Mouse (Mus musculus) ES-Bruce4 (cell line): Measurements from ENCODE around the gene Edf1. TPM values are rescaled to one million over a fixed set of nuclear protein-coding genes. Genes with fewer than 3 reads are reported as not detected.

Experiments
- H3K27ac ChIP-seq: 2 replicates; pipeline ENCODE4 v1.5.1; 2012; ENCODE audit warnings: low read length, inconsistent platforms; ENCODE audit not compliant: insufficient read depth
- H3K27me3 ChIP-seq: 2 replicates; pipeline ENCODE4 v1.6.1; 2012; ENCODE audit warnings: mild to moderate bottlenecking, low read length, inconsistent platforms; ENCODE audit not compliant: control insufficient read depth, poor library complexity, insufficient read depth, severe bottlenecking
- H3K36me3 ChIP-seq: 2 replicates; pipeline ENCODE4 v1.6.1; 2012; ENCODE audit warnings: inconsistent platforms, mild to moderate bottlenecking, low read length, moderate library complexity; ENCODE audit not compliant: control insufficient read depth, poor library complexity, insufficient read depth, severe bottlenecking
- H3K4me1 ChIP-seq: one replicate; pipeline ENCODE4 v1.8.1; 2011; ENCODE audit warnings: low read length; ENCODE audit not compliant: control insufficient read depth, insufficient read depth
- H3K4me3 ChIP-seq: 2 replicates; pipeline ENCODE4 v1.5.1; 2011; ENCODE audit warnings: low read depth, mild to moderate bottlenecking, low read length
- H3K9ac ChIP-seq: 2 replicates; pipeline ENCODE4 v1.6.1; 2012; ENCODE audit warnings: low read depth, mild to moderate bottlenecking, inconsistent platforms; ENCODE audit not compliant: poor library complexity, severe bottlenecking
- H3K9me3 ChIP-seq: replicated peaks from 2 replicates; pipeline ENCODE4 v1.6.1; 2012; ENCODE audit warnings: mild to moderate bottlenecking, low read length, inconsistent platforms; ENCODE audit not compliant: control insufficient read depth, poor library complexity, insufficient read depth, severe bottlenecking
- CTCF ChIP-seq: IDR thresholded peaks from one replicate; pipeline ENCODE4 v1.8.1; 2011; ENCODE audit warnings: low read depth, low read length
- EP300 ChIP-seq: IDR thresholded peaks from 2 replicates; pipeline ENCODE4 v1.6.1; 2011; ENCODE audit warnings: low read depth, low read length; ENCODE audit not compliant: insufficient read depth
- POLR2A ChIP-seq: IDR thresholded peaks from one replicate; pipeline ENCODE4 v1.8.1; 2011; ENCODE audit warnings: low read length; ENCODE audit not compliant: insufficient read depth
- polyA plus RNA-seq: library from polyadenylated mRNA; stranded (reverse); fragments of >200 nt; gene quantifications from 2 replicates; pipeline ENCODE4 v1.2.4, GENCODE M21; 2011; ENCODE audit warnings: low read depth; ENCODE audit not compliant: missing spikeins, insufficient read depth, insufficient read length

The Edf1 gene
- polyA plus RNA-seq, 1 experiment, result 107 TPM

GRCm38 (mm10) chr2:25591863-25592262, 34.2 kb downstream of the Edf1 start:
- H3K9me3 ChIP-seq, result no peaks in the 10 kb centered on the region
- no peak overlapping the region for H3K27ac ChIP-seq
- H3K36me3 ChIP-seq, result peaks cover 24% of the 10 kb centered on the region
- H3K4me3 ChIP-seq, result no peak overlapping the region
- TF ChIP-seq POLR2A, result no peak
- TF ChIP-seq CTCF, result peak; percentile 49
- H3K4me1 ChIP-seq, result no peaks in the 10 kb centered on the region
- H3K9ac ChIP-seq, result no peak overlapping the region
- no peaks in the 10 kb centered on the region for H3K27me3 ChIP-seq

- no peaks in the 10 kb centered on the region for H3K9me3 ChIP-seq
- H3K27ac ChIP-seq, result no peak overlapping the region
- peaks cover 30% of the 10 kb centered on the region for H3K36me3 ChIP-seq
- H3K4me1 ChIP-seq, result no peaks in the 10 kb centered on the region
- TF ChIP-seq EP300, result no peak
- TF ChIP-seq CTCF, result no peak
- TF ChIP-seq POLR2A, result no peak
- no peak overlapping the region for H3K4me3 ChIP-seq
- no peaks in the 10 kb centered on the region for H3K27me3 ChIP-seq
- no peak overlapping the region for H3K9ac ChIP-seq
Measured at GRCm38 (mm10) chr2:25596765-25597510, 39.3 kb downstream of the Edf1 start.

- H3K27ac ChIP-seq, result no peak overlapping the region
- no peak overlapping the region for H3K4me3 ChIP-seq
- TF ChIP-seq CTCF, result no peak
- no peak for TF ChIP-seq EP300
- no peak for TF ChIP-seq POLR2A
- no peaks in the 10 kb centered on the region for H3K9me3 ChIP-seq
- H3K27me3 ChIP-seq, result no peaks in the 10 kb centered on the region
- H3K9ac ChIP-seq, result no peak overlapping the region
- H3K36me3 ChIP-seq, result peaks cover 29% of the 10 kb centered on the region
- no peaks in the 10 kb centered on the region for H3K4me1 ChIP-seq
Measured at GRCm38 (mm10) chr2:25598749-25599148, 41.1 kb downstream of the Edf1 start.

- H3K36me3 ChIP-seq, result peaks cover 25% of the 10 kb centered on the region
- no peak for TF ChIP-seq EP300
- TF ChIP-seq CTCF, result no peak
- TF ChIP-seq POLR2A, result no peak
- no peak overlapping the region for H3K27ac ChIP-seq
- H3K9ac ChIP-seq, result no peak overlapping the region
- no peaks in the 10 kb centered on the region for H3K4me1 ChIP-seq
- no peak overlapping the region for H3K4me3 ChIP-seq
- no peaks in the 10 kb centered on the region for H3K27me3 ChIP-seq
- no peaks in the 10 kb centered on the region for H3K9me3 ChIP-seq
Measured at GRCm38 (mm10) chr2:25600037-25600436, 42.4 kb downstream of the Edf1 start.

GRCm38 (mm10) chr2:25602526-25602925, 44.9 kb downstream of the Edf1 start:
- H3K36me3 ChIP-seq, result peaks cover 11% of the 10 kb centered on the region; the same call in 1 of the 2 replicates
- TF ChIP-seq CTCF (no peak), EP300 (no peak), POLR2A (no peak)

GRCm38 (mm10) chr2:25607761-25608622, 50.3 kb downstream of the Edf1 start, which contains the start of gene Rabl6:
TSS of gene Rabl6 (minus strand) at chr2:25608521.
- Histone ChIP-seq H3K4me1 (no peaks in the 10 kb centered on the region), H3K27me3 (peaks cover 3% of the 10 kb centered on the region; the same call in 1 of the 2 replicates), H3K4me3 (peak within 1 kb of the TSS; percentile 98), H3K36me3 (no peaks in the 10 kb centered on the region), H3K9me3 (no peaks in the 10 kb centered on the region), H3K27ac (no peak within 1 kb of the TSS), H3K9ac (peak within 1 kb of the TSS; percentile 97)
- no peak for TF ChIP-seq POLR2A
- 0 out of 2 replicates have a peak, but pooled peaks have one; percentile 38 for TF ChIP-seq EP300

More at GRCm38 (mm10) chr2:25602526-25602925, 44.9 kb downstream of the Edf1 start:
- H3K9ac ChIP-seq, result no peak overlapping the region
- no peaks in the 10 kb centered on the region for H3K4me1 ChIP-seq
- H3K4me3 ChIP-seq, result no peak overlapping the region
- no peaks in the 10 kb centered on the region for H3K27me3 ChIP-seq
- no peaks in the 10 kb centered on the region for H3K9me3 ChIP-seq
- H3K27ac ChIP-seq, result no peak overlapping the region
